Mouse (Mus musculus) kidney, embryonic 15.5 days (tissue): ENCODE data around the gene Brinp1. TPM values are rescaled to one million over a fixed set of nuclear protein-coding genes. Genes with fewer than 3 reads are reported as not detected.
A peak's percentile ranks its signal among the peaks of the same experiment; 100 is the strongest.
"Not testable (repeated sequence)": the region's sequence is repeated elsewhere in the genome, so short reads cannot be mapped to it uniquely, and the experiment has no call there.

Source experiments
- ATAC-seq: fragments of 200-750 bp; cut with Nextera tagmentation; replicated peaks from 2 replicates; pipeline ENCODE4 v1.8.0; 2017; ENCODE audit warnings: moderate TSS enrichment; ENCODE audit not compliant: low FRiP score
- H3K27ac ChIP-seq: fragments of 300-500 bp; sonication (generic); 2 replicates; pipeline ENCODE4 v1.5.1; 2015; ENCODE audit warnings: mild to moderate bottlenecking, inconsistent platforms
- H3K27me3 ChIP-seq: fragments of 300-500 bp; sonication (generic); 2 replicates; pipeline ENCODE4 v1.6.1; 2015; ENCODE audit warnings: inconsistent platforms
- H3K36me3 ChIP-seq: fragments of 300-500 bp; sonication (generic); 2 replicates; pipeline ENCODE4 v1.6.1; 2015; ENCODE audit warnings: inconsistent platforms
- H3K4me1 ChIP-seq: fragments of 300-500 bp; sonication (generic); 2 replicates; pipeline ENCODE4 v1.6.1; 2015; ENCODE audit warnings: inconsistent platforms
- H3K4me2 ChIP-seq: fragments of 300-500 bp; sonication (generic); 2 replicates; pipeline ENCODE4 v1.6.1; 2015; ENCODE audit warnings: moderate library complexity, mild to moderate bottlenecking, inconsistent platforms
- H3K4me3 ChIP-seq: fragments of 300-500 bp; sonication (generic); replicated peaks from 2 replicates; pipeline ENCODE4 v1.5.1; 2015; ENCODE audit warnings: mild to moderate bottlenecking, inconsistent platforms
- H3K9ac ChIP-seq: fragments of 300-500 bp; sonication (generic); 2 replicates; pipeline ENCODE4 v1.6.1; 2015; ENCODE audit warnings: mild to moderate bottlenecking, inconsistent platforms
- H3K9me3 ChIP-seq: fragments of 300-500 bp; sonication (generic); replicated peaks from 2 replicates; pipeline ENCODE4 v1.6.1; 2016; ENCODE audit warnings: inconsistent platforms
- WGBS: fragments of 180-500 bp; shearing (Covaris S2); methylation state at CpG from one replicate; pipeline ENCODE4 v1.1.7; 2015; ENCODE audit warnings: mixed read lengths; 5-methylcytosine and 5-hydroxymethylcytosine counted together
- polyA plus RNA-seq: library from polyadenylated mRNA; unstranded; fragments of >200 nt; fragmentation: Nextera tagmentation; extraction: Ambion mirVana; gene quantifications from 2 replicates; pipeline ENCODE4 v1.2.1, GENCODE M21; 2015

The Brinp1 gene
- polyA plus RNA-seq, 1 experiment from 2014 or later = 7.3 TPM

DNA sequence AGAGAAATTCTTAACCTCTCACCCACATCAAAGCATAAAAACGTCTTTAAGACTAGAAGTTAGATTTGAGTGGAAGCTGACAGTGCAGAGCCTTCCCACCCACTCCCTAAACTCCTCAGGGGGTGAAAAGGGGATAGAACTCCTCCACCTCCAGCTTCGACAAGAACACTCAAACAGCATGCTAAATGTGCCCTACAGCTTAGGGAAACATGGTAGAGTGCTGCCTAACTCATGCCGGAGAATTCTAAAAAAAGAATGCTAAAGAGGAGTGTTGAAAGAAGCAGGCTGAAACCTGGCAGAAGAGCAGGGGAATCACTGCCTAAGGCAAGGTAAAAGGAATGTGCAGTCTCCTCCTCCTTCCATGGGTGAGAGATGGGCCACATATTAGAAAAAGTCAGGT, 43.3 kb downstream of the Brinp1 start:
- H3K4me1 ChIP-seq = no peaks in the 10 kb centered on the region
- no peak overlapping the region for H3K9ac ChIP-seq
- no peak overlapping the region for H3K4me2 ChIP-seq
- no peaks in the 10 kb centered on the region for H3K27me3 ChIP-seq
- H3K9me3 ChIP-seq = no peaks in the 10 kb centered on the region
- no peak for ATAC-seq
- WGBS = 45% methylated on average over 3 of the region's 3 CpGs
- H3K27ac ChIP-seq = no peak overlapping the region
- H3K36me3 ChIP-seq = no peaks in the 10 kb centered on the region
- no peak overlapping the region for H3K4me3 ChIP-seq

DNA sequence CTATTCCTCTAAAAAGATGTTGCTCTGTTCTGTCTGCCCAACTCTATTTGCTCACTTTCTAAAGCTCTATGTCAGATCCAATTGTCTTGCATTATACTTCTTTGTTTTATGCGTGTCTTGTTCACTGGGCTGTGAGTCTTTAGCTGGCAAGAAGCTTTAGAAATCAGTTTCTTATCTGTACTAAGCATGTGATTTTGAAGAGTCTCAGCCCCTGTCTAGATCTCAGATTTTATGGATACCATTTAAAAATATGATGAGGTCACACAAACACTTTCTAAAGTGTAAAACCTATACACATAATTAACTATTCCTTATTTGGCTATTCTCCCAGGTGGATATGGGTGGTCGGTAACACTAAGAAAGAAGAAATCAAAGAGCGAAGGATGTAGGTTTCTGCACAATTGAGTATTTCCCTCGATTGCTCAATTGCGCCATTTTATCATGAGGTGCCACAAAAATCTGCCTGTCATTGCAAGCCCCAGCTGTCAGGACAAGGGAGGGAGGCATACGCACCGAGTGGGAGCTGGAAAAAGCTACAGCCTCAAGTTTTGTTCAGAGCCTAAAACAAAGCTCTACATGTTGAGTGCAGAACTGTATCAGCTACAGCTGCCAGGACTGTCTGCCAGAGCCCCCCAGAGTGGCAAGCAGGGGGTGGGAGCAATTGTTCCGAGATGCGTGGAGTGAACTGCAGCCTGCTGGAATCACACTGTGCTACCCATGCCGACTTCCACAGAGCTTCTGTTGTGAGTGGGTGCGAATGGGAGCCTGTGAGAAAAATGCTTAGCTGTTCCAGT, 47.6 kb downstream of the Brinp1 start:
- 74% methylated on average over 11 of the region's 11 CpGs for WGBS
- H3K36me3 ChIP-seq = no peaks in the 10 kb centered on the region
- H3K27ac ChIP-seq = no peak overlapping the region
- no peaks in the 10 kb centered on the region for H3K9me3 ChIP-seq
- ATAC-seq = no peak
- H3K4me2 ChIP-seq = no peak overlapping the region
- no peak overlapping the region for H3K4me3 ChIP-seq
- no peaks in the 10 kb centered on the region for H3K27me3 ChIP-seq
- no peaks in the 10 kb centered on the region for H3K4me1 ChIP-seq
- no peak overlapping the region for H3K9ac ChIP-seq

DNA sequence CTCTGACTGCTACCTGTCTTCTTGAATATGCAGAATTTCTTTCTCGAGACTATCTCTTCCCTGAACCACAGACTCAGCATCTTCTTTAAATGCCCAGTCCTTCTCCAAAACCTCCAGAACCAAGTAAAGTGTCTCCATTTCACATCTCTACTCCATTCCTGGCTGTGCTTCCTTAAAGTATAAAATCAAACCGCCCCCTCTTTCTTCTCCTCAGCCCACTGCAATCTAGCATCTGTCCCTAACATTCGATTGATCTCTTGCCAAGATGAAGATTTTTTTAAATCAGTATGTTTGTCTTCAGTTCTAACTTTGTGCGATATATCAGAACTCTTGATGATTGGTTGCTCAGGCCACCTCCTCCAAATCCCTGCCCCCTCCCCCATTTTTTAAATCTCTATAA, 63.7 kb downstream of the Brinp1 start:
- H3K4me1 ChIP-seq = no peaks in the 10 kb centered on the region
- H3K4me3 ChIP-seq = no peak overlapping the region
- H3K4me2 ChIP-seq = no peak overlapping the region
- H3K36me3 ChIP-seq = no peaks in the 10 kb centered on the region
- no peaks in the 10 kb centered on the region for H3K9me3 ChIP-seq
- H3K27me3 ChIP-seq = no peaks in the 10 kb centered on the region
- WGBS = 79% methylated on average over 4 of the region's 4 CpGs
- no peak for ATAC-seq
- no peak overlapping the region for H3K27ac ChIP-seq
- H3K9ac ChIP-seq = no peak overlapping the region

GRCm38 (mm10) chr4:68886276-68886675, 67.9 kb downstream of the Brinp1 start:
- Histone ChIP-seq H3K9me3 (no peaks in the 10 kb centered on the region), H3K4me1 (no peaks in the 10 kb centered on the region), H3K4me3 (no peak overlapping the region), H3K36me3 (no peaks in the 10 kb centered on the region), H3K4me2 (no peak overlapping the region), H3K27ac (no peak overlapping the region), H3K27me3 (no peaks in the 10 kb centered on the region), H3K9ac (no peak overlapping the region)
- 91% methylated on average over 2 of the region's 2 CpGs for WGBS
- ATAC-seq = no peak

DNA sequence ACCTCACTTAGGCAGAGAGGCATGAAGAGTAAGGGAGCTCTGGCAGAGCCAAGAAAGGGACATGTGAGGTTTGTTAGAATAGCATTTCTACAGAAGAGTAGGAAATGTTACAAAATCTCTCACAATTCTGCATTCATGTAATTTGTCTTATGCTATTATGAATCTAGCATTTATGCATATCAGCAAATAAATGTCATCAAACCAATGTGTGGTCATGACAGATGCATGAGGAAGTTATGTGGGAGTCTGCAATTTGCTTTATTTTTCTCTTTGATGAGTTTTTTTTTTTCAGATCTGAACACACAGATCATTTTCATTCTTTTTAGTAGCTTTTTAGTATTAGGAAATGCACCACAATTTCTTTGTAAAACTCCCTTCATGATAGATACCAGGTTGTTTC, 82.2 kb downstream of the Brinp1 start:
- Histone ChIP-seq H3K36me3 (no peaks in the 10 kb centered on the region), H3K27me3 (no peaks in the 10 kb centered on the region), H3K27ac (no peak overlapping the region), H3K4me2 (no peak overlapping the region), H3K9me3 (no peaks in the 10 kb centered on the region), H3K9ac (no peak overlapping the region), H3K4me1 (no peaks in the 10 kb centered on the region), H3K4me3 (no peak overlapping the region)
- no peak for ATAC-seq

- Histone ChIP-seq H3K27ac (no peak overlapping the region), H3K9me3 (no peaks in the 10 kb centered on the region), H3K4me1 (no peaks in the 10 kb centered on the region), H3K4me2 (no peak overlapping the region), H3K9ac (no peak overlapping the region), H3K4me3 (no peak overlapping the region), H3K36me3 (no peaks in the 10 kb centered on the region), H3K27me3 (no peaks in the 10 kb centered on the region)
- 53% methylated on average over 4 of the region's 4 CpGs for WGBS
- peak; percentile 62; the same call in 1 of the 2 replicates for ATAC-seq
These were observed 88.9 kb downstream of the Brinp1 start for GRCm38 (mm10) chr4:68865135-68865767.

DNA sequence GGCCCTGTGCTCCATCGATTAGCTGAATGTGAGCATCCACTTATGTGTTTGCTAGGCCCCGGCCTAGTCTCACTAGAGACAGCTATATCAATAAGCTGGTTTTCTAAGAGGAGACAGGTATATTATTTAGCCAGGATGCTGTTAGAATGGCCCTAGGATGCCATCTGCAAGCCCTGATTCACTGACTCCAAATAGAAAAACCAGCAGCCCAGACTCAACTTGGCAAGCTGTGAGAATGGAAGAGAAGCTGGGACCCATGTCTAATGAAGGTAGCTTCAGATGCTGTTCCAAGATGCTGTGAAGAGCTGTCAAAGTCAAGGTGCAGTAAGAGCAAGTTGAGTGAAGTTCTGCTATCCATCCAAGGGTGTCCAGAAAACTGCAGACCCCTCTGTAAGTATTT, 89.5 kb downstream of the Brinp1 start:
- no peaks in the 10 kb centered on the region for H3K36me3 ChIP-seq
- H3K9me3 ChIP-seq = no peaks in the 10 kb centered on the region
- no peaks in the 10 kb centered on the region for H3K4me1 ChIP-seq
- H3K4me2 ChIP-seq = no peak overlapping the region
- no peak overlapping the region for H3K9ac ChIP-seq
- no peak overlapping the region for H3K4me3 ChIP-seq
- no peaks in the 10 kb centered on the region for H3K27me3 ChIP-seq
- no peak overlapping the region for H3K27ac ChIP-seq
- no peak for ATAC-seq
- 100% methylated on average over 2 of the region's 2 CpGs for WGBS

- Histone ChIP-seq H3K36me3 (no peaks in the 10 kb centered on the region), H3K27me3 (no peaks in the 10 kb centered on the region), H3K9me3 (no peaks in the 10 kb centered on the region), H3K27ac (no peak overlapping the region), H3K4me1 (no peaks in the 10 kb centered on the region), H3K4me2 (no peak overlapping the region), H3K4me3 (no peak overlapping the region), H3K9ac (no peak overlapping the region)
- WGBS = 55% methylated on average over 1 of the region's 1 CpGs
- no peak for ATAC-seq
These were observed 97.3 kb downstream of the Brinp1 start for GRCm38 (mm10) chr4:68856868-68857267.

DNA sequence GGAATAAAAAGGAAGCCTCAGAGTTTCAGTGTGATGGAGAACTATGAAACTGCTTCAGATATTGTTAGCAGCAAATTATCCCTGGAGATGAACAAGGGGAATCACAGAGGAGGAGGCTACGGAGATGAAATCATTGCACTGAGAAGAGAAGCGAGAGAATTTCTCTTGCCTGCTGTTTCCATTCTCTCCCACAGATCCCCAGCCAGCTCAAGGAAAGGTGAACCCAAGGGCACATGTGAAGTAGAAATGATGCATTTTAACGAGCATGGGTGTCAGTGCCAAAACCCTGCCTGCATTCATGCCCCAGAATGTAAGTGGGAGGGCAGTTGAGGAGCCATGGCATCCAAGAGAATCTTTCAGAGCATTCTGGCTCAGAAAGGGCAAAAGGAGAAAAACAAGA, 104.5 kb downstream of the Brinp1 start:
- ATAC-seq = no peak
- Histone ChIP-seq H3K27me3 (no peaks in the 10 kb centered on the region), H3K36me3 (no peaks in the 10 kb centered on the region), H3K9ac (no peak overlapping the region), H3K4me1 (no peaks in the 10 kb centered on the region), H3K9me3 (no peaks in the 10 kb centered on the region), H3K4me2 (no peak overlapping the region), H3K27ac (no peak overlapping the region), H3K4me3 (no peak overlapping the region)
- 55% methylated on average over 3 of the region's 3 CpGs for WGBS

DNA sequence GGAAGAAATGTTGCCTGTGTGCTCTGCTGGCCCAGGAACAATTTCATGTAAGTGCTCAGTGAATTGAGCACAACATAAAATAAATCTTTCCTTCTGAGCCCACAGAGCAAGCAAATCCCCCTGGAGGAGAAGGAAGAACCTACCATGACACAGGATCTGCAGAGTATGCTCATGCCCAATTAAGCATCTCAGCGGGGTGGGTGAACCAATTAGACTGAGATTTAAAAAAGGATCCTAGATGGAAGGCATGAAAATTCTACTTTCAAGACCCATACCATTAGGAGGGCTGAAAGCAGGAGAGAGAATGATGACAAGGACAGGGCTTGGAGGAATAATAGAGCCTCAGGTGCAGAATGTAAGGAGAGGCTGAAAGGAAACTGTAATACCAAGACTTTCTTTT, 107.2 kb downstream of the Brinp1 start:
- H3K4me2 ChIP-seq = no peak overlapping the region
- no peak overlapping the region for H3K9ac ChIP-seq
- 71% methylated on average over 1 of the region's 1 CpGs for WGBS
- H3K27ac ChIP-seq = no peak overlapping the region
- H3K27me3 ChIP-seq = no peaks in the 10 kb centered on the region
- H3K4me1 ChIP-seq = no peaks in the 10 kb centered on the region
- no peak overlapping the region for H3K4me3 ChIP-seq
- ATAC-seq = no peak
- H3K9me3 ChIP-seq = no peaks in the 10 kb centered on the region
- H3K36me3 ChIP-seq = no peaks in the 10 kb centered on the region

DNA sequence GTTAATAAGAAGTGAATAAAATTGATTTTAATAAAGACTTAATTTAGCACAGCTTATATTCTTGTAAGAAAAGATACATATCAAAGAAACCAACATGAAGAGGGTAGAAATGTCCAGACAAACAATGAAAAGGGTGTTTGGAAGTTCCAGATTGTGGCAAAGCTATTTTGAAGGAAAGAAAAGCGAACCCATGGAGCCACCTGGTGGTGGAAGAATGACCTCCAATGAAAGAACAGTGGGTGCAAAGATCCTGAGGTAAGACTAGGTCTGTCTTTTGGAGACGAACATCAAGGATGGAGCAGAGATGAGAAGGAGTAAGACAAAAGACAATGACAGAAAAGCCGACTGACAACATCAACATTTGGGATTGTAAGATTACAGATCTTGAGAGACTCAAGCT, 108.2 kb downstream of the Brinp1 start:
- 53% methylated on average over 3 of the region's 3 CpGs for WGBS

DNA sequence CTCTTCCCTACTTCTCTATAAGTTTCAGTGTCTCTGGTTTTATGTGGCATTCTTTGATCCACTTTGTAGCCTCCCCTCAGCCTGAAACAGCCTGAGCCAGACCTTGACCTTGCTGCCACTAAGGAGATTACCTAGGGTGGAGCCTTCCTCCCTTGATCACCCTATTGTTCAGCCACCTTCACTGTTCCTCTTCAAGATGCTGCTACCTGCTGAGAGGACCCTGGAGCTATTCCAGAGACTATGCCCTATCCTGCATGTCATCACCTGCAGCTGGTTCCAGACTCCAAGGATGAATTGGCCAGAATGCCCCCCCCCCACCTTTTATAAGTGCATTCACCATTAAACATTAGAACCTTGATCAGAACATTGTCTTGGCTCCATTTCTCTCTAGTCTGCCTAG, 140.2 kb downstream of the Brinp1 start:
- not testable (repeated sequence) for H3K9ac ChIP-seq, H3K4me2 ChIP-seq, ATAC-seq, H3K4me1 ChIP-seq, H3K36me3 ChIP-seq, H3K9me3 ChIP-seq, H3K4me3 ChIP-seq, H3K27me3 ChIP-seq, H3K27ac ChIP-seq

More for the DNA sequence above, 108.2 kb downstream of the Brinp1 start:
- Histone ChIP-seq H3K27ac (no peak overlapping the region), H3K9me3 (no peaks in the 10 kb centered on the region), H3K4me2 (no peak overlapping the region), H3K4me1 (no peaks in the 10 kb centered on the region), H3K4me3 (no peak overlapping the region), H3K36me3 (no peaks in the 10 kb centered on the region), H3K9ac (no peak overlapping the region), H3K27me3 (no peaks in the 10 kb centered on the region)
- no peak for ATAC-seq

DNA sequence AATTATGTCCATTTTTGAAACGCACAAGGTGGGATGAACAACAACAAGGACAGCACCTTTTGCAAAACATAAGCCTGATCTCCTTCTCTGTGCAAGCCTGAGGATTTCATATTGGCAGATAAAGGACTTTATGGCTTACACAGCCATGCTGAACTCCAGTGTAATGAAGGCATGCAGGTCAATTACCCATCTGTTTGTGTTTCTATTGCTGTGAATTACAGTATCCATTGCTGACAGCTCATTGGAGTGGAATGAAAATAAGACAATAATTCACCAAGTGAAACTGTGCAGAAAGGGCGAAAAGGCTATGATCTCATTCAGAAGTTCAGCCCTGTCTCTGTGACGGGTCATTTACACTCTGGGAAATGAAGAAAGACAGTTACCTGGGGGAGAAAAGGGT, 147.7 kb downstream of the Brinp1 start:
- Histone ChIP-seq H3K36me3 (no peaks in the 10 kb centered on the region), H3K27me3 (no peaks in the 10 kb centered on the region), H3K9ac (no peak overlapping the region), H3K4me1 (no peaks in the 10 kb centered on the region), H3K9me3 (no peaks in the 10 kb centered on the region), H3K27ac (no peak overlapping the region), H3K4me2 (no peak overlapping the region), H3K4me3 (no peak overlapping the region)
- 0 out of 2 replicates have a peak, but pooled peaks have one; percentile 43 for ATAC-seq
- 33% methylated on average over 3 of the region's 3 CpGs for WGBS
